Mouse (Mus musculus): ENCODE results near the gene Napepld. TPM values are rescaled to one million over a fixed set of nuclear protein-coding genes. Genes with fewer than 3 reads are reported as not detected.

Gene Napepld
- polyA plus RNA-seq, 1 experiment from 2014 or later = 6.3 TPM

DNA sequence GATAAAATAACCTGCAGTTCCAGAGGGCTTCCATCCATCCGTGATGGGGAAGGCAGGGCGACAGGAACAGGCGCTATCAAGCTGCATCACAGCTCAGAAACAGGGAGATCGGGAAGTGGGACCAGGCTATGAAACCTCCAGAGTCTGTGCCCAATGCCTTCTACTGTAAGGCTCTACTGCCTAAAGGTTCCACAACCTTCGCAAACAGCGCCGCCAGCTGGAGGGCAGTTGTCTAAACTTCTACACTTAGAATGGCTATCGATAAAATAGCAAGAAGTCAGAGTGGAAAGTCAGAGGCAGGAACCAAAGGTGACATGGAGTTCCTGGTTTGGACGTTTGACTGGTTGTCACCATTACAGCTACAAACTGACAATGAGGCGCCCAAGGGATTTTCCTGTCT is 34.4 kb upstream of the Napepld start:
- Histone ChIP-seq H3K9ac (ENCODE audit: low read length) (peak overlapping the region; percentile 57), H3K27ac (ENCODE audit: low read length) (no peak overlapping the region), H3K4me3 (ENCODE audit: low read length) (peak overlapping the region; percentile 45), H3K27me3 (ENCODE audit: control insufficient read depth, insufficient read depth, low read length) (no peaks in the 10 kb centered on the region), H3K4me1 (ENCODE audit: control insufficient read depth, insufficient read depth, low read length) (peaks cover 14% of the 10 kb centered on the region), H3K36me3 (ENCODE audit: control insufficient read depth, insufficient read depth) (peaks cover 10% of the 10 kb centered on the region), H3K9me3 (replicated peaks; ENCODE audit: control insufficient read depth, low read length) (no peaks in the 10 kb centered on the region), H3K4me2 (ENCODE audit: low read depth, low read length) (peak overlapping the region; percentile 51)
- WGBS = 27% methylated on average over 10 of the region's 10 CpGs
- peak; percentile 28; the same call in 1 of the 2 replicates for ATAC-seq (replicated peaks; ENCODE audit: extremely low read depth, insufficient read depth, low FRiP score)

GRCm38 (mm10) chr5:21735100-21735499 is 33.9 kb upstream of the Napepld start:
- Histone ChIP-seq H3K4me1 (ENCODE audit: control insufficient read depth, insufficient read depth, low read length) (peaks cover 14% of the 10 kb centered on the region), H3K9me3 (replicated peaks; ENCODE audit: control insufficient read depth, low read length) (no peaks in the 10 kb centered on the region), H3K27ac (ENCODE audit: low read length) (no peak overlapping the region), H3K36me3 (ENCODE audit: control insufficient read depth, insufficient read depth) (peaks cover 7% of the 10 kb centered on the region), H3K9ac (ENCODE audit: low read length) (peak overlapping the region; percentile 57), H3K4me3 (ENCODE audit: low read length) (peak overlapping the region; percentile 45), H3K27me3 (ENCODE audit: control insufficient read depth, insufficient read depth, low read length) (no peaks in the 10 kb centered on the region), H3K4me2 (ENCODE audit: low read depth, low read length) (peak overlapping the region; percentile 51)
- 65% methylated on average over 20 of the region's 20 CpGs for WGBS
- no peak for ATAC-seq (replicated peaks; ENCODE audit: extremely low read depth, insufficient read depth, low FRiP score)

DNA sequence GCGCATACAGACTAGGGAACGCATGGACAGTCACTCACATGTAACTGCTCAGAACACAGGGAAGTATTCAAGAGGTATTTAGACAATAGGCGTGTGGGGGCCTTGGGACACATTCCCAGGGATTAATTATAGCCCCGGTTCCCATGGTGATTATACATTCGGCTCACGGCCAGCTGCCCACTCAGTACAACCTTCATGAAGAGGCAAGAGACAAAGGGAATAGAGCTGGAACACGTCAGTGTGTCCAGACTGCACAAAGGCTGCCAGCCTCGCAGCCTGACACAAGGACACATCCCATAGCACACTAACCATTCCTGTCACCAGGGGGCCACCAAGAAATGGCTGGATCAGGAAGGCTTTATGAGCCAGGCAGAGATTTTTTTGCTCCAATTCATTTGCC is 31.7 kb upstream of the Napepld start:
- no peaks in the 10 kb centered on the region for H3K27me3 ChIP-seq (ENCODE audit: control insufficient read depth, insufficient read depth, low read length)
- peak overlapping the region; percentile 79 for H3K27ac ChIP-seq (ENCODE audit: low read length)
- peak; percentile 84 for ATAC-seq (replicated peaks; ENCODE audit: extremely low read depth, insufficient read depth, low FRiP score)
- H3K36me3 ChIP-seq (ENCODE audit: control insufficient read depth, insufficient read depth) = no peaks in the 10 kb centered on the region
- H3K4me3 ChIP-seq (ENCODE audit: low read length) = no peak overlapping the region
- H3K4me2 ChIP-seq (ENCODE audit: low read depth, low read length) = peak overlapping the region; percentile 15; the same call in 1 of the 2 replicates
- no peaks in the 10 kb centered on the region for H3K9me3 ChIP-seq (replicated peaks; ENCODE audit: control insufficient read depth, low read length)
- 22% methylated on average over 8 of the region's 8 CpGs for WGBS
- peaks cover 8% of the 10 kb centered on the region for H3K4me1 ChIP-seq (ENCODE audit: control insufficient read depth, insufficient read depth, low read length)
- peak overlapping the region; percentile 36 for H3K9ac ChIP-seq (ENCODE audit: low read length)

DNA sequence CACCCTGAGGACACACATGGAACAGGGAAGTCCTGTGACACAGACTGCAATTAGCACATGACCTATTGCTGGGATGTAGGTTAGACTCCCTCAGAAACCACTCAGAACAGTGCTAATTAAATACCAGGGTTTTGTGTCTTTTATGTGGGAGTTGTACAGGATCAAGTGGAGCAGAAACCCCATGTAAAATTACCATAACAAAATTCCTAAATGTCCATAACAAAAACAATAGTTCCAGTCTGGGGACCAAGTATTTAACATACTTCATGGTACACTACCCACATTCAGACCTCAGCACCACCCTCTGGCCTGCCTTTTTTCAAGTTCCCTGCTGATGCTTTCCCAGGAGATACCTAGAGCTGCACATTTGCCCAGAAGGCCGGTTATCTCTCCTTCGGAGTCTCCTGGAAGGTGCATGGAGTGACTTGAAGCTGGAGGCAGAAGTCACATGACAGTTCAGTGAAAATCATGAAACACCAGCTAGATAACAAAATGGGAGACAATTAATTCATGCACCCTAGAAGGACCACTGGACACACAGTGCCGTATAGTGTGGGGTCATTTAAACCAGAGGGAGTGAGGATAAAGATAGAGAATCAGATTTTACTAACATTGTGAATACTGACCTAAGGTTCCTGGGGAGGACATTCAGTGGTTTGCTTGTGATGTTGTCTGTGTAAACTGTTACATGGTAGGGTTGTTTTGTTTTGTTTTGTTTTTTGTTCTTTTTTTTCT is 31.1 kb upstream of the Napepld start:
- 51% methylated on average over 3 of the region's 3 CpGs for WGBS
- Histone ChIP-seq H3K4me2 (ENCODE audit: low read depth, low read length) (peak overlapping the region; percentile 15; the same call in 1 of the 2 replicates), H3K9me3 (replicated peaks; ENCODE audit: control insufficient read depth, low read length) (no peaks in the 10 kb centered on the region), H3K4me3 (ENCODE audit: low read length) (no peak overlapping the region), H3K27ac (ENCODE audit: low read length) (peak overlapping the region; percentile 79), H3K36me3 (ENCODE audit: control insufficient read depth, insufficient read depth) (no peaks in the 10 kb centered on the region), H3K4me1 (ENCODE audit: control insufficient read depth, insufficient read depth, low read length) (peaks cover 3% of the 10 kb centered on the region; the same call in 1 of the 2 replicates), H3K27me3 (ENCODE audit: control insufficient read depth, insufficient read depth, low read length) (no peaks in the 10 kb centered on the region), H3K9ac (ENCODE audit: low read length) (no peak overlapping the region; the same call in 1 of the 2 replicates)
- no peak for ATAC-seq (replicated peaks; ENCODE audit: extremely low read depth, insufficient read depth, low FRiP score)

DNA sequence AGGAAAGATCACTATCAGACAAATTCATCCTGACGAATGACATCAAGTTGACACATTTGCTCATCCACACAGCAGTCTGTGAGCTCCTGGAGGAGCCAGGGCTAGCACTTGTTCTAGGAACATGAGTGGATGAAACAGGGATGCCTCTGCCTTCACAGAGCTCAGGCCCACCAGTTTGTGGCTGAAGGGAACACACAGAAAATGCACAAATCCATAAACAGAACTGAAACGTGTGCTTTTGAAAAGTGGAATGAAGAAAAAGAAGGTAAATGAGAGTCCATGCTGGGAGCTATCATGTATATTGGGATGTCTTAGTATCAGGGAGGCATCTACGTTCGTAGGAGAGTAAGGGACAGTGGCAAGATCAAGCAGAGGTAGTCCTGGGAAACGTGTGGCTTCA is 27.9 kb upstream of the Napepld start:
- Histone ChIP-seq H3K27ac (ENCODE audit: low read length) (no peak overlapping the region), H3K4me2 (ENCODE audit: low read depth, low read length) (no peak overlapping the region), H3K9ac (ENCODE audit: low read length) (no peak overlapping the region), H3K4me3 (ENCODE audit: low read length) (no peak overlapping the region), H3K9me3 (replicated peaks; ENCODE audit: control insufficient read depth, low read length) (no peaks in the 10 kb centered on the region), H3K4me1 (ENCODE audit: control insufficient read depth, insufficient read depth, low read length) (peaks cover 8% of the 10 kb centered on the region), H3K27me3 (ENCODE audit: control insufficient read depth, insufficient read depth, low read length) (no peaks in the 10 kb centered on the region), H3K36me3 (ENCODE audit: control insufficient read depth, insufficient read depth) (no peaks in the 10 kb centered on the region)
- no peak for ATAC-seq (replicated peaks; ENCODE audit: extremely low read depth, insufficient read depth, low FRiP score)
- WGBS = 72% methylated on average over 5 of the region's 5 CpGs

GRCm38 (mm10) chr5:21724872-21725271 is 23.7 kb upstream of the Napepld start:
- Histone ChIP-seq H3K36me3 (ENCODE audit: control insufficient read depth, insufficient read depth) (no peaks in the 10 kb centered on the region), H3K9me3 (replicated peaks; ENCODE audit: control insufficient read depth, low read length) (no peaks in the 10 kb centered on the region), H3K27me3 (ENCODE audit: control insufficient read depth, insufficient read depth, low read length) (no peaks in the 10 kb centered on the region), H3K4me1 (ENCODE audit: control insufficient read depth, insufficient read depth, low read length) (peaks cover 5% of the 10 kb centered on the region), H3K4me3 (ENCODE audit: low read length) (no peak overlapping the region), H3K4me2 (ENCODE audit: low read depth, low read length) (no peak overlapping the region; the same call in 1 of the 2 replicates), H3K9ac (ENCODE audit: low read length) (peak overlapping the region; percentile 29; the same call in 1 of the 2 replicates), H3K27ac (ENCODE audit: low read length) (peak overlapping the region; percentile 74)
- 32% methylated on average over 7 of the region's 7 CpGs for WGBS
- no peak for ATAC-seq (replicated peaks; ENCODE audit: extremely low read depth, insufficient read depth, low FRiP score)

DNA sequence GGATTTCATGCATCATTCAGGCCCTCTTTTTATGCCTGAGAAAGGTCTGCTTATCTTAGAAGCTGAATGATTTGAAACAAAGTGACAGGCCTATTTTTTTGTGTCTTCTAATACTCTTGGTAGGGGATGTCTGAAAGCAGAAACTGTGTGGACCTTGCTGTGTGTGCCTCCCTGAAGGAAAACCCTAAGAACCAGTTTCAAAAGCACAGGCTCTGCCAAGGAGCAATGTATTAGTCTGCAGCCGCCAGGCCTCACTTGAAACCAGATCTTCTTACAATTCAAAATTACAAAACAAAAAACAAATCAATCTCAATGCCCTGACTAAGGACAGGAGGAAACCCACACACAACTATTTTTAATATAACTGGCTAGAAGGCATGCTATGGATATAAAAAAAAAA is 23.2 kb upstream of the Napepld start:
- H3K36me3 ChIP-seq (ENCODE audit: control insufficient read depth, insufficient read depth) = no peaks in the 10 kb centered on the region
- no peaks in the 10 kb centered on the region for H3K9me3 ChIP-seq (replicated peaks; ENCODE audit: control insufficient read depth, low read length)
- no peaks in the 10 kb centered on the region for H3K27me3 ChIP-seq (ENCODE audit: control insufficient read depth, insufficient read depth, low read length)
- H3K4me3 ChIP-seq (ENCODE audit: low read length) = no peak overlapping the region
- H3K4me2 ChIP-seq (ENCODE audit: low read depth, low read length) = no peak overlapping the region
- H3K27ac ChIP-seq (ENCODE audit: low read length) = peak overlapping the region; percentile 74
- no peak overlapping the region; the same call in 1 of the 2 replicates for H3K9ac ChIP-seq (ENCODE audit: low read length)
- WGBS = 67% methylated on average over 1 of the region's 1 CpGs
- peaks cover 5% of the 10 kb centered on the region for H3K4me1 ChIP-seq (ENCODE audit: control insufficient read depth, insufficient read depth, low read length)
- ATAC-seq (replicated peaks; ENCODE audit: extremely low read depth, insufficient read depth, low FRiP score) = no peak

DNA sequence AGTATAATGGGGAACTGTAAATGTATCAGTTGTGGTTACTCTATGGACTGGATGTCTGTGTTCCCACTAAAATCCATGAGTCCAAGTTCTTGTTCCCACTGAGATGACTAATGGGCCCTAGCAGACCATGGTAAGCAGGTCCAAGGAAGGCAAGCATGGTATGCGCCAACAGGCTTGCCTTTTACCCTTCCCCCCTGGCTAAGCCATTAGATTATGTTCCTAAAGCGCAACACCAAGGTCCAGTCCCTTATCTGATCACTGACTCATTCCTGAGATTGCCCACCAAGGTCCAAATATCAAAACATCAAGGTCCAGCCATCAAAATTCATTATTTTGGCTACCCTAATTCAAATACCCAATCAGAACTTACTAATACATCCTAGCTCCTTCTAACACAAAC is 18.0 kb upstream of the Napepld start:
- WGBS = 90% methylated on average over 2 of the region's 2 CpGs
- no peaks in the 10 kb centered on the region for H3K36me3 ChIP-seq (ENCODE audit: control insufficient read depth, insufficient read depth)
- H3K4me1 ChIP-seq (ENCODE audit: control insufficient read depth, insufficient read depth, low read length) = no peaks in the 10 kb centered on the region
- H3K27me3 ChIP-seq (ENCODE audit: control insufficient read depth, insufficient read depth, low read length) = no peaks in the 10 kb centered on the region
- no peak overlapping the region for H3K27ac ChIP-seq (ENCODE audit: low read length)
- H3K9me3 ChIP-seq (replicated peaks; ENCODE audit: control insufficient read depth, low read length) = no peaks in the 10 kb centered on the region
- no peak for ATAC-seq (replicated peaks; ENCODE audit: extremely low read depth, insufficient read depth, low FRiP score)
- H3K4me2 ChIP-seq (ENCODE audit: low read depth, low read length) = no peak overlapping the region
- no peak overlapping the region for H3K4me3 ChIP-seq (ENCODE audit: low read length)
- no peak overlapping the region for H3K9ac ChIP-seq (ENCODE audit: low read length)

DNA sequence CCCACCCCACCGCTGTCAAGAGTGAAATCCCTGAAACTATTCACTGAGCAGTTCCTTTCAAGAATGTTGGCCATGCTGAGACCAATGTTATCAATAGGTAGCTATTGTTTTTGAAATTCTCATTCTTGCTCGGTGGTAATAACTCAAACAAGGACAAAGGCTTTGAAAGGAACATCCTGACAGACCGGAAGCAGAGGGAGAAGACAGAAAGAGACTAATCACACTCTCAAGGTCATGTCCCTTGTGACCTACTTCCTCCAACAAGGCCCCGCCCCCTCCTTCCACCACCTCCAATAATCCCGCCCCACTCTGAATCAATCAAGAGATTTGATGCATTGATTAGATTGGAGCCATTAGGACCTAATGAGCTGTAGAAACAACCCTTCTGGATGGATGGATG is 17.4 kb upstream of the Napepld start:
- no peak overlapping the region for H3K27ac ChIP-seq (ENCODE audit: low read length)
- no peak for ATAC-seq (replicated peaks; ENCODE audit: extremely low read depth, insufficient read depth, low FRiP score)
- no peak overlapping the region for H3K4me3 ChIP-seq (ENCODE audit: low read length)
- H3K9me3 ChIP-seq (replicated peaks; ENCODE audit: control insufficient read depth, low read length) = no peaks in the 10 kb centered on the region
- no peak overlapping the region for H3K4me2 ChIP-seq (ENCODE audit: low read depth, low read length)
- 81% methylated on average over 5 of the region's 5 CpGs for WGBS
- H3K4me1 ChIP-seq (ENCODE audit: control insufficient read depth, insufficient read depth, low read length) = no peaks in the 10 kb centered on the region
- H3K9ac ChIP-seq (ENCODE audit: low read length) = no peak overlapping the region
- no peaks in the 10 kb centered on the region for H3K36me3 ChIP-seq (ENCODE audit: control insufficient read depth, insufficient read depth)
- H3K27me3 ChIP-seq (ENCODE audit: control insufficient read depth, insufficient read depth, low read length) = no peaks in the 10 kb centered on the region
